Mouse (Mus musculus): Measurements from ENCODE around the gene Tomm5. TPM values are rescaled to one million over a fixed set of nuclear protein-coding genes. Genes with fewer than 3 reads are reported as not detected.

Gene Tomm5
- 240 and 242 TPM in 2 replicates for polyA plus RNA-seq (2014; fragmentation: Nextera tagmentation; extraction: Ambion mirVana)

- H3K4me3 ChIP-seq (ENCODE audit: low read depth, low read length): peak within 1 kb of the TSS; percentile 79
- 0% methylated on average over 39 of the region's 39 CpGs for WGBS
- peaks cover 8% of the 10 kb centered on the region for H3K36me3 ChIP-seq (ENCODE audit: control insufficient read depth, insufficient read depth, low read length)
- peak; percentile 93 for ATAC-seq (ENCODE audit: insufficient number of reproducible peaks, insufficient read depth, low FRiP score, low read depth)
- no peaks in the 10 kb centered on the region for H3K9me3 ChIP-seq (ENCODE audit: control insufficient read depth, low read depth, low read length)
- 0 out of 2 replicates have a peak, but pooled peaks cover 5% of the 10 kb centered on the region for H3K4me1 ChIP-seq (ENCODE audit: control insufficient read depth, insufficient read depth, low read length)
- peak within 1 kb of the TSS; percentile 58 for H3K4me2 ChIP-seq (replicated peaks; ENCODE audit: low read depth, low read length)
- no peaks in the 10 kb centered on the region for H3K27me3 ChIP-seq (ENCODE audit: control insufficient read depth, insufficient read depth, low read length)
- H3K9ac ChIP-seq (replicated peaks; ENCODE audit: low read depth, low read length): peak within 1 kb of the TSS; percentile 93
- H3K27ac ChIP-seq (ENCODE audit: low read length): peak within 1 kb of the TSS; percentile 39; the same call in 1 of the 2 replicates
These were observed at the start of gene Tomm5 for GRCm38 (mm10) chr4:45107601-45108277. TSS of gene Tomm5 (minus strand) at chr4:45108114.

- no peaks in the 10 kb centered on the region for H3K4me1 ChIP-seq (ENCODE audit: control insufficient read depth, insufficient read depth, low read length)
- no peaks in the 10 kb centered on the region for H3K27me3 ChIP-seq (ENCODE audit: control insufficient read depth, insufficient read depth, low read length)
- 73% methylated on average over 3 of the region's 3 CpGs for WGBS
- no peak overlapping the region for H3K27ac ChIP-seq (ENCODE audit: low read length)
- ATAC-seq (ENCODE audit: insufficient number of reproducible peaks, insufficient read depth, low FRiP score, low read depth): no peak
- no peak overlapping the region for H3K9ac ChIP-seq (replicated peaks; ENCODE audit: low read depth, low read length)
- no peaks in the 10 kb centered on the region for H3K36me3 ChIP-seq (ENCODE audit: control insufficient read depth, insufficient read depth, low read length)
- no peak overlapping the region for H3K4me3 ChIP-seq (ENCODE audit: low read depth, low read length)
- H3K4me2 ChIP-seq (replicated peaks; ENCODE audit: low read depth, low read length): no peak overlapping the region
- H3K9me3 ChIP-seq (ENCODE audit: control insufficient read depth, low read depth, low read length): no peaks in the 10 kb centered on the region
These were observed 48.5 kb upstream of the Tomm5 start for GRCm38 (mm10) chr4:45156433-45156832.

GRCm38 (mm10) chr4:45143005-45143404 lies 35.1 kb upstream of the Tomm5 start:
- H3K4me1 ChIP-seq (ENCODE audit: control insufficient read depth, insufficient read depth, low read length): no peaks in the 10 kb centered on the region
- no peaks in the 10 kb centered on the region for H3K9me3 ChIP-seq (ENCODE audit: control insufficient read depth, low read depth, low read length)
- 43% methylated on average over 8 of the region's 8 CpGs for WGBS
- no peak for ATAC-seq (ENCODE audit: insufficient number of reproducible peaks, insufficient read depth, low FRiP score, low read depth)
- no peaks in the 10 kb centered on the region for H3K27me3 ChIP-seq (ENCODE audit: control insufficient read depth, insufficient read depth, low read length)
- H3K4me3 ChIP-seq (ENCODE audit: low read depth, low read length): no peak overlapping the region
- no peak overlapping the region for H3K9ac ChIP-seq (replicated peaks; ENCODE audit: low read depth, low read length)
- no peaks in the 10 kb centered on the region for H3K36me3 ChIP-seq (ENCODE audit: control insufficient read depth, insufficient read depth, low read length)
- H3K4me2 ChIP-seq (replicated peaks; ENCODE audit: low read depth, low read length): no peak overlapping the region
- H3K27ac ChIP-seq (ENCODE audit: low read length): no peak overlapping the region

- no peak; the same call in 1 of the 2 replicates for ATAC-seq (ENCODE audit: insufficient number of reproducible peaks, insufficient read depth, low FRiP score, low read depth)
- no peak overlapping the region for H3K4me3 ChIP-seq (ENCODE audit: low read depth, low read length)
- H3K9ac ChIP-seq (replicated peaks; ENCODE audit: low read depth, low read length): no peak overlapping the region
- no peaks in the 10 kb centered on the region for H3K4me1 ChIP-seq (ENCODE audit: control insufficient read depth, insufficient read depth, low read length)
- H3K4me2 ChIP-seq (replicated peaks; ENCODE audit: low read depth, low read length): no peak overlapping the region
- H3K9me3 ChIP-seq (ENCODE audit: control insufficient read depth, low read depth, low read length): no peaks in the 10 kb centered on the region
- no peaks in the 10 kb centered on the region for H3K27me3 ChIP-seq (ENCODE audit: control insufficient read depth, insufficient read depth, low read length)
- WGBS: 39% methylated on average over 11 of the region's 11 CpGs
- no peak overlapping the region for H3K27ac ChIP-seq (ENCODE audit: low read length)
- no peaks in the 10 kb centered on the region for H3K36me3 ChIP-seq (ENCODE audit: control insufficient read depth, insufficient read depth, low read length)
These were observed 34.5 kb upstream of the Tomm5 start for GRCm38 (mm10) chr4:45142411-45142810.

- H3K4me3 ChIP-seq (ENCODE audit: low read depth, low read length): no peak overlapping the region
- H3K9ac ChIP-seq (replicated peaks; ENCODE audit: low read depth, low read length): no peak overlapping the region
- ATAC-seq (ENCODE audit: insufficient number of reproducible peaks, insufficient read depth, low FRiP score, low read depth): no peak
- H3K4me2 ChIP-seq (replicated peaks; ENCODE audit: low read depth, low read length): no peak overlapping the region
- no peaks in the 10 kb centered on the region for H3K4me1 ChIP-seq (ENCODE audit: control insufficient read depth, insufficient read depth, low read length)
- no peak overlapping the region for H3K27ac ChIP-seq (ENCODE audit: low read length)
- no peaks in the 10 kb centered on the region for H3K27me3 ChIP-seq (ENCODE audit: control insufficient read depth, insufficient read depth, low read length)
- 50% methylated on average over 5 of the region's 5 CpGs for WGBS
- H3K36me3 ChIP-seq (ENCODE audit: control insufficient read depth, insufficient read depth, low read length): no peaks in the 10 kb centered on the region
- no peaks in the 10 kb centered on the region for H3K9me3 ChIP-seq (ENCODE audit: control insufficient read depth, low read depth, low read length)
These were observed 33.9 kb upstream of the Tomm5 start for GRCm38 (mm10) chr4:45141835-45142234.

GRCm38 (mm10) chr4:45137636-45138035 lies 29.7 kb upstream of the Tomm5 start:
- Histone ChIP-seq H3K4me2 (replicated peaks; ENCODE audit: low read depth, low read length) (no peak overlapping the region), H3K27ac (ENCODE audit: low read length) (no peak overlapping the region), H3K36me3 (ENCODE audit: control insufficient read depth, insufficient read depth, low read length) (no peaks in the 10 kb centered on the region), H3K27me3 (ENCODE audit: control insufficient read depth, insufficient read depth, low read length) (no peaks in the 10 kb centered on the region), H3K9ac (replicated peaks; ENCODE audit: low read depth, low read length) (no peak overlapping the region), H3K4me3 (ENCODE audit: low read depth, low read length) (no peak overlapping the region), H3K9me3 (ENCODE audit: control insufficient read depth, low read depth, low read length) (no peaks in the 10 kb centered on the region), H3K4me1 (ENCODE audit: control insufficient read depth, insufficient read depth, low read length) (no peaks in the 10 kb centered on the region)
- ATAC-seq (ENCODE audit: insufficient number of reproducible peaks, insufficient read depth, low FRiP score, low read depth): no peak
- WGBS: 52% methylated on average over 4 of the region's 4 CpGs

GRCm38 (mm10) chr4:45134471-45134870 lies 26.6 kb upstream of the Tomm5 start:
- no peaks in the 10 kb centered on the region for H3K36me3 ChIP-seq (ENCODE audit: control insufficient read depth, insufficient read depth, low read length)
- no peaks in the 10 kb centered on the region for H3K9me3 ChIP-seq (ENCODE audit: control insufficient read depth, low read depth, low read length)
- H3K9ac ChIP-seq (replicated peaks; ENCODE audit: low read depth, low read length): no peak overlapping the region
- no peak overlapping the region for H3K4me2 ChIP-seq (replicated peaks; ENCODE audit: low read depth, low read length)
- H3K4me1 ChIP-seq (ENCODE audit: control insufficient read depth, insufficient read depth, low read length): no peaks in the 10 kb centered on the region
- no peak overlapping the region for H3K4me3 ChIP-seq (ENCODE audit: low read depth, low read length)
- ATAC-seq (ENCODE audit: insufficient number of reproducible peaks, insufficient read depth, low FRiP score, low read depth): no peak
- no peak overlapping the region for H3K27ac ChIP-seq (ENCODE audit: low read length)
- no peaks in the 10 kb centered on the region for H3K27me3 ChIP-seq (ENCODE audit: control insufficient read depth, insufficient read depth, low read length)
- 45% methylated on average over 8 of the region's 8 CpGs for WGBS

- H3K9me3 ChIP-seq (ENCODE audit: control insufficient read depth, low read depth, low read length): no peaks in the 10 kb centered on the region
- 60% methylated on average over 4 of the region's 4 CpGs for WGBS
- H3K4me1 ChIP-seq (ENCODE audit: control insufficient read depth, insufficient read depth, low read length): no peaks in the 10 kb centered on the region
- no peak overlapping the region for H3K4me2 ChIP-seq (replicated peaks; ENCODE audit: low read depth, low read length)
- H3K27me3 ChIP-seq (ENCODE audit: control insufficient read depth, insufficient read depth, low read length): no peaks in the 10 kb centered on the region
- no peak for ATAC-seq (ENCODE audit: insufficient number of reproducible peaks, insufficient read depth, low FRiP score, low read depth)
- H3K27ac ChIP-seq (ENCODE audit: low read length): no peak overlapping the region
- H3K9ac ChIP-seq (replicated peaks; ENCODE audit: low read depth, low read length): no peak overlapping the region
- H3K36me3 ChIP-seq (ENCODE audit: control insufficient read depth, insufficient read depth, low read length): no peaks in the 10 kb centered on the region
- no peak overlapping the region for H3K4me3 ChIP-seq (ENCODE audit: low read depth, low read length)
These were observed 23.1 kb upstream of the Tomm5 start for GRCm38 (mm10) chr4:45131021-45131420.

GRCm38 (mm10) chr4:45121311-45121710 lies 13.4 kb upstream of the Tomm5 start:
- no peak for ATAC-seq (ENCODE audit: insufficient number of reproducible peaks, insufficient read depth, low FRiP score, low read depth)
- Histone ChIP-seq H3K4me1 (ENCODE audit: control insufficient read depth, insufficient read depth, low read length) (no peaks in the 10 kb centered on the region), H3K4me3 (ENCODE audit: low read depth, low read length) (no peak overlapping the region), H3K27me3 (ENCODE audit: control insufficient read depth, insufficient read depth, low read length) (no peaks in the 10 kb centered on the region), H3K4me2 (replicated peaks; ENCODE audit: low read depth, low read length) (no peak overlapping the region), H3K36me3 (ENCODE audit: control insufficient read depth, insufficient read depth, low read length) (no peaks in the 10 kb centered on the region), H3K27ac (ENCODE audit: low read length) (no peak overlapping the region), H3K9me3 (ENCODE audit: control insufficient read depth, low read depth, low read length) (no peaks in the 10 kb centered on the region), H3K9ac (replicated peaks; ENCODE audit: low read depth, low read length) (no peak overlapping the region)
- WGBS: 81% methylated on average over 11 of the region's 11 CpGs
